ENCODE assay signal across 16 mouse cellular contexts in genomic region chr8:103489411-103489810, GRCm38 (mm10).
DNase-seq lines count a peak whose midpoint lies in the region; ATAC-seq and TF ChIP-seq lines count a peak whose summit lies in the region.
"Had no signal": no experiment of that assay in that cellular context is flagged by ENCODE, and none has a peak within 500 bp of the region (broad histone marks: within the 10 kb centered on the region; RNA-seq: fewer than 3 reads in every experiment).

No protein-coding gene starts in this region.

- WGBS in kidney, embryonic 15.5 days, result 75% methylated on average over 3 of the region's 3 CpGs
- WGBS in embryonic facial prominence, embryonic 10.5 days, result 86% methylated on average over 3 of the region's 3 CpGs
- WGBS in intestine, embryonic 16.5 days, result 59% methylated on average over 3 of the region's 3 CpGs
- WGBS in midbrain, embryonic 11.5 days, result 86% methylated on average over 3 of the region's 3 CpGs
- WGBS in forebrain, postnatal 0 days, result 74% methylated on average over 3 of the region's 3 CpGs

- no peak for DNase-seq in kidney, postnatal 10 days
- DNase-seq in embryonic facial prominence, embryonic 10.5 days (ENCODE audit: low spot score), result no peak
- DNase-seq in lung, postnatal 36 days, result peak; percentile 55
- DNase-seq in midbrain, embryonic 11.5 days (ENCODE audit: low spot score, missing footprints), result no peak
- no peak for DNase-seq in forebrain, postnatal 0 days
- DNase-seq: gastrocnemius, postnatal 25 days; kidney, postnatal 14 days; layer of hippocampus, adult 9-11 months; thymus, adult 2 months had no signal

- 0 out of 2 replicates have a peak overlapping the region, but pooled peaks have one; percentile 0 for H3K27ac ChIP-seq in kidney, embryonic 15.5 days
- H3K27ac ChIP-seq in embryonic facial prominence, embryonic 10.5 days (replicated peaks), result peak overlapping the region; percentile 10; the same call in 1 of the 2 replicates
- H3K27ac ChIP-seq in intestine, embryonic 16.5 days (ENCODE audit: low read length), result 0 out of 2 replicates have a peak overlapping the region, but pooled peaks have one; percentile 31
- H3K27ac ChIP-seq in midbrain, embryonic 11.5 days (ENCODE audit: low read depth, low read length), result no peak overlapping the region
- no peak overlapping the region for H3K27ac ChIP-seq in forebrain, postnatal 0 days (ENCODE audit: low read depth, low read length)
- H3K27ac ChIP-seq: limb, embryonic 12.5 days; liver, embryonic 14.5 days had no signal

- ATAC-seq in kidney, embryonic 15.5 days (replicated peaks; ENCODE audit: low FRiP score), result no peak
- ATAC-seq in intestine, embryonic 16.5 days, result peak; percentile 31; the same call in 1 of the 2 replicates
- ATAC-seq in midbrain, embryonic 11.5 days (ENCODE audit: low FRiP score), result no peak
- ATAC-seq in forebrain, postnatal 0 days, result no peak
- ATAC-seq: forebrain, embryonic 16.5 days; midbrain, embryonic 16.5 days had no signal

- no peaks in the 10 kb centered on the region for H3K27me3 ChIP-seq in kidney, embryonic 15.5 days
- H3K27me3 ChIP-seq in embryonic facial prominence, embryonic 10.5 days (replicated peaks; ENCODE audit: low read depth, poor library complexity, severe bottlenecking), result no peaks in the 10 kb centered on the region
- H3K27me3 ChIP-seq in intestine, embryonic 16.5 days (replicated peaks; ENCODE audit: control insufficient read depth, insufficient read depth, low read length), result no peaks in the 10 kb centered on the region
- H3K27me3 ChIP-seq in midbrain, embryonic 11.5 days (ENCODE audit: control insufficient read depth, insufficient read depth, low read length), result no peaks in the 10 kb centered on the region
- no peaks in the 10 kb centered on the region for H3K27me3 ChIP-seq in forebrain, postnatal 0 days (ENCODE audit: insufficient read depth, low read length)
- H3K27me3 ChIP-seq: limb, embryonic 12.5 days; megakaryocyte, embryonic 14.5 days had no signal

- H3K4me1 ChIP-seq in kidney, embryonic 15.5 days, result peaks cover 28% of the 10 kb centered on the region
- peaks cover 20% of the 10 kb centered on the region for H3K4me1 ChIP-seq in embryonic facial prominence, embryonic 10.5 days
- no peaks in the 10 kb centered on the region for H3K4me1 ChIP-seq in intestine, embryonic 16.5 days (ENCODE audit: control insufficient read depth, insufficient read depth, low read length)
- H3K4me1 ChIP-seq in midbrain, embryonic 11.5 days (ENCODE audit: control insufficient read depth, insufficient read depth, low read length), result no peaks in the 10 kb centered on the region
- no peaks in the 10 kb centered on the region for H3K4me1 ChIP-seq in forebrain, postnatal 0 days (ENCODE audit: insufficient read depth)
- H3K4me1 ChIP-seq: megakaryocyte, embryonic 14.5 days had no signal

- no peaks in the 10 kb centered on the region for H3K9me3 ChIP-seq in kidney, embryonic 15.5 days (replicated peaks)
- no peaks in the 10 kb centered on the region for H3K9me3 ChIP-seq in embryonic facial prominence, embryonic 10.5 days
- no peaks in the 10 kb centered on the region for H3K9me3 ChIP-seq in intestine, embryonic 16.5 days (ENCODE audit: control insufficient read depth, low read length)
- H3K9me3 ChIP-seq in midbrain, embryonic 11.5 days (ENCODE audit: control insufficient read depth, low read length), result no peaks in the 10 kb centered on the region
- H3K9me3 ChIP-seq in forebrain, postnatal 0 days (ENCODE audit: low read length), result no peaks in the 10 kb centered on the region
- H3K9me3 ChIP-seq: limb, embryonic 12.5 days had no signal

- no peak overlapping the region for H3K4me2 ChIP-seq in kidney, embryonic 15.5 days
- no peak overlapping the region for H3K4me2 ChIP-seq in intestine, embryonic 16.5 days (ENCODE audit: low read depth, low read length)
- H3K4me2 ChIP-seq in midbrain, embryonic 11.5 days, result no peak overlapping the region
- H3K4me2 ChIP-seq in forebrain, postnatal 0 days (ENCODE audit: low read depth), result no peak overlapping the region
- H3K4me2 ChIP-seq: limb, embryonic 12.5 days had no signal

- no peaks in the 10 kb centered on the region for H3K36me3 ChIP-seq in kidney, embryonic 15.5 days
- H3K36me3 ChIP-seq in embryonic facial prominence, embryonic 10.5 days (replicated peaks), result no peaks in the 10 kb centered on the region
- H3K36me3 ChIP-seq in intestine, embryonic 16.5 days (ENCODE audit: control insufficient read depth, insufficient read depth, low read length), result no peaks in the 10 kb centered on the region
- H3K36me3 ChIP-seq in midbrain, embryonic 11.5 days (ENCODE audit: control insufficient read depth, insufficient read depth, low read length), result no peaks in the 10 kb centered on the region
- H3K36me3 ChIP-seq in forebrain, postnatal 0 days (ENCODE audit: insufficient read depth), result no peaks in the 10 kb centered on the region
- H3K36me3 ChIP-seq: limb, embryonic 12.5 days had no signal

- H3K4me3 ChIP-seq in kidney, embryonic 15.5 days (replicated peaks), result no peak overlapping the region
- no peak overlapping the region for H3K4me3 ChIP-seq in embryonic facial prominence, embryonic 10.5 days
- H3K4me3 ChIP-seq in intestine, embryonic 16.5 days (ENCODE audit: low read length), result no peak overlapping the region
- H3K4me3 ChIP-seq in midbrain, embryonic 11.5 days (ENCODE audit: low read depth, low read length), result no peak overlapping the region
- no peak overlapping the region for H3K4me3 ChIP-seq in forebrain, postnatal 0 days (ENCODE audit: low read depth, low read length)
- H3K4me3 ChIP-seq: limb, embryonic 12.5 days; megakaryocyte, embryonic 14.5 days had no signal

- TF ChIP-seq CTCF in forebrain, postnatal 0 days (IDR thresholded peaks at IDR 0.05; ENCODE audit: low read depth), result no peak

- H3K9ac ChIP-seq in kidney, embryonic 15.5 days, result no peak overlapping the region
- H3K9ac ChIP-seq in intestine, embryonic 16.5 days (ENCODE audit: low read depth, low read length), result no peak overlapping the region
- H3K9ac ChIP-seq in midbrain, embryonic 11.5 days (ENCODE audit: low read length), result no peak overlapping the region
- H3K9ac ChIP-seq in forebrain, postnatal 0 days, result no peak overlapping the region
- H3K9ac ChIP-seq: limb, embryonic 12.5 days; liver, embryonic 14.5 days had no signal

Comparison
In these comparisons a context has a peak if more than half of its experiments do, and no peak if none do; other contexts are left out.
1. H3K27ac ChIP-seq: peak in kidney, embryonic 15.5 days (single experiment), embryonic facial prominence, embryonic 10.5 days (single experiment) and intestine, embryonic 16.5 days (single experiment); none in midbrain, embryonic 11.5 days (single experiment) and forebrain, postnatal 0 days (single experiment).